Mouse (Mus musculus) retina, postnatal 1 day (tissue): Measurements from ENCODE around the gene Rab7.

Experiments
- DNase-seq: peaks from one replicate; pipeline ENCODE4 v3.0.0-alpha.2; 2012

The Rab7 gene

GRCm38 (mm10) chr6:87997706-87998265, 47.3 kb downstream of the Rab7 start:
- peak; percentile 86 for DNase-seq

GRCm38 (mm10) chr6:87996606-87997005, 48.5 kb downstream of the Rab7 start:
- no peak for DNase-seq

GRCm38 (mm10) chr6:87995519-87995918, 49.6 kb downstream of the Rab7 start:
- no peak for DNase-seq

- peak; percentile 93 for DNase-seq
Measured at GRCm38 (mm10) chr6:87993790-87994571, 51.1 kb downstream of the Rab7 start.

- DNase-seq, result peak; percentile 59
Measured at GRCm38 (mm10) chr6:87992733-87993132, 52.3 kb downstream of the Rab7 start.

- no peak for DNase-seq
Measured at GRCm38 (mm10) chr6:87991886-87992285, 53.2 kb downstream of the Rab7 start.

- peak; percentile 24 for DNase-seq
Measured at GRCm38 (mm10) chr6:87991216-87991615, 53.9 kb downstream of the Rab7 start.

GRCm38 (mm10) chr6:87982506-87982905, 62.6 kb downstream of the Rab7 start:
- DNase-seq, result no peak

GRCm38 (mm10) chr6:87981547-87982256, 63.4 kb downstream of the Rab7 start, which contains the start of gene H1fx:
Gene H1fx, minus strand, starts transcription at chr6:87981637.
- peak; percentile 92 for DNase-seq

- DNase-seq, result no peak
Measured at GRCm38 (mm10) chr6:87981030-87981485, 64.0 kb downstream of the Rab7 start.

GRCm38 (mm10) chr6:87980374-87981029, 64.6 kb downstream of the Rab7 start:
- peak; percentile 96 for DNase-seq

- DNase-seq, result no peak
Measured at GRCm38 (mm10) chr6:87979728-87980127, 65.3 kb downstream of the Rab7 start.

- DNase-seq, result no peak
Measured at GRCm38 (mm10) chr6:87970041-87970440, 75.0 kb downstream of the Rab7 start.

- DNase-seq, result peak; percentile 13
Measured at GRCm38 (mm10) chr6:87962457-87962856, 82.6 kb downstream of the Rab7 start.
